Mouse (Mus musculus) embryonic facial prominence, embryonic 11.5 days (tissue): ENCODE data around the gene Ehf. TPM values are rescaled to one million over a fixed set of nuclear protein-coding genes. Genes with fewer than 3 reads are reported as not detected.
A peak's percentile ranks its signal among the peaks of the same experiment; 100 is the strongest.

Source experiments
- ATAC-seq: fragments of 200-750 bp; cut with Nextera tagmentation; replicated peaks from 2 replicates; pipeline ENCODE4 v1.8.0; 2017; ENCODE audit warnings: low read depth; ENCODE audit not compliant: insufficient number of reproducible peaks, low FRiP score, low TSS enrichment
- DNase-seq: peaks from one replicate; pipeline ENCODE4 v3.0.0-alpha.2; 2015; ENCODE audit warnings: low spot score
- H3K27ac ChIP-seq: fragments of 300-500 bp; sonication (generic); replicated peaks from 2 replicates; pipeline ENCODE4 v1.5.1; 2014; ENCODE audit warnings: mild to moderate bottlenecking, low read depth, low read length, control low read depth
- H3K27me3 ChIP-seq: fragments of 300-500 bp; sonication (generic); 2 replicates; pipeline ENCODE4 v1.6.1; 2014; ENCODE audit warnings: mild to moderate bottlenecking, low read length, moderate library complexity, mixed read lengths; ENCODE audit not compliant: control insufficient read depth, insufficient read depth
- H3K36me3 ChIP-seq: fragments of 300-500 bp; sonication (generic); replicated peaks from 2 replicates; pipeline ENCODE4 v1.6.1; 2014; ENCODE audit warnings: low read depth, mild to moderate bottlenecking, low read length, moderate library complexity, mixed read lengths; ENCODE audit not compliant: control insufficient read depth, insufficient read depth
- H3K4me1 ChIP-seq: fragments of 300-500 bp; sonication (generic); 2 replicates; pipeline ENCODE4 v1.6.1; 2014; ENCODE audit warnings: low read length, mixed read lengths; ENCODE audit not compliant: control insufficient read depth, insufficient read depth
- H3K4me2 ChIP-seq: fragments of 300-500 bp; sonication (generic); 2 replicates; pipeline ENCODE4 v1.6.1; 2014; ENCODE audit warnings: low read depth, mild to moderate bottlenecking, control low read depth, low read length, moderate library complexity
- H3K4me3 ChIP-seq: fragments of 300-500 bp; sonication (generic); 2 replicates; pipeline ENCODE4 v1.5.1; 2014; ENCODE audit warnings: low read depth, low read length, control low read depth
- H3K9ac ChIP-seq: fragments of 300-500 bp; sonication (generic); replicated peaks from 2 replicates; pipeline ENCODE4 v1.6.1; 2014; ENCODE audit warnings: mild to moderate bottlenecking, control low read depth, low read length
- H3K9me3 ChIP-seq: fragments of 300-500 bp; sonication (generic); replicated peaks from 2 replicates; pipeline ENCODE4 v1.6.1; 2016; ENCODE audit warnings: mild to moderate bottlenecking, low read length, inconsistent platforms, mixed read lengths; ENCODE audit not compliant: control insufficient read depth
- WGBS: fragments of 180-500 bp; shearing (Covaris S2); extraction: QIAGEN DNeasy Blood & Tissue Kit; methylation state at CpG from one replicate; pipeline ENCODE4 v1.1.7; 2014; 5-methylcytosine and 5-hydroxymethylcytosine counted together
- polyA plus RNA-seq: library from polyadenylated mRNA; unstranded; fragments of >200 nt; fragmentation: Nextera tagmentation; extraction: Ambion mirVana; gene quantifications from 2 replicates; pipeline ENCODE4 v1.2.1, GENCODE M21; 2014

Ehf gene
- polyA plus RNA-seq: 0.28 TPM in 2 replicates

GRCm38 (mm10) chr2:103303132-103303531, at the start of gene Ehf:
Ehf (minus strand) TSS chr2:103303278.
- Histone ChIP-seq H3K9me3 (no peaks in the 10 kb centered on the region), H3K27ac (no peak within 1 kb of the TSS), H3K36me3 (no peaks in the 10 kb centered on the region), H3K4me1 (no peaks in the 10 kb centered on the region), H3K27me3 (no peaks in the 10 kb centered on the region), H3K9ac (no peak within 1 kb of the TSS), H3K4me2 (no peak within 1 kb of the TSS), H3K4me3 (no peak within 1 kb of the TSS)
- no peak for DNase-seq
- 58% methylated on average over 9 of the region's 9 CpGs for WGBS
- no peak for ATAC-seq

GRCm38 (mm10) chr2:103347417-103347891, 44.4 kb upstream of the Ehf start:
- Histone ChIP-seq H3K4me2 (no peak overlapping the region), H3K36me3 (no peaks in the 10 kb centered on the region), H3K9ac (no peak overlapping the region), H3K4me1 (no peaks in the 10 kb centered on the region; the same call in 1 of the 2 replicates), H3K27ac (no peak overlapping the region), H3K27me3 (no peaks in the 10 kb centered on the region), H3K4me3 (no peak overlapping the region), H3K9me3 (no peaks in the 10 kb centered on the region)
- 19% methylated on average over 5 of the region's 5 CpGs for WGBS
- ATAC-seq (no peak), DNase-seq (peak; percentile 80)

- 69% methylated on average over 3 of the region's 3 CpGs for WGBS
- H3K27me3 ChIP-seq: no peaks in the 10 kb centered on the region
- ATAC-seq: no peak
Measured at GRCm38 (mm10) chr2:103346751-103347289, 43.7 kb upstream of the Ehf start.

GRCm38 (mm10) chr2:103343611-103344010, 40.5 kb upstream of the Ehf start:
- no peaks in the 10 kb centered on the region for H3K36me3 ChIP-seq
- DNase-seq (no peak), ATAC-seq (no peak)
- H3K27ac ChIP-seq: no peak overlapping the region
- H3K9ac ChIP-seq: no peak overlapping the region
- no peaks in the 10 kb centered on the region for H3K9me3 ChIP-seq
- no peaks in the 10 kb centered on the region; the same call in 1 of the 2 replicates for H3K4me1 ChIP-seq
- 82% methylated on average over 7 of the region's 7 CpGs for WGBS
- no peak overlapping the region for H3K4me3 ChIP-seq
- no peaks in the 10 kb centered on the region for H3K27me3 ChIP-seq
- H3K4me2 ChIP-seq: no peak overlapping the region

More at GRCm38 (mm10) chr2:103346751-103347289, 43.7 kb upstream of the Ehf start:
- Histone ChIP-seq H3K9ac (no peak overlapping the region), H3K36me3 (no peaks in the 10 kb centered on the region), H3K9me3 (no peaks in the 10 kb centered on the region), H3K4me1 (no peaks in the 10 kb centered on the region; the same call in 1 of the 2 replicates), H3K4me3 (no peak overlapping the region), H3K27ac (no peak overlapping the region), H3K4me2 (no peak overlapping the region)
- DNase-seq: no peak

GRCm38 (mm10) chr2:103342123-103342522, 39.0 kb upstream of the Ehf start:
- no peaks in the 10 kb centered on the region for H3K4me1 ChIP-seq
- no peak overlapping the region for H3K27ac ChIP-seq
- no peak overlapping the region for H3K4me2 ChIP-seq
- H3K27me3 ChIP-seq: no peaks in the 10 kb centered on the region
- H3K36me3 ChIP-seq: no peaks in the 10 kb centered on the region
- 84% methylated on average over 1 of the region's 1 CpGs for WGBS
- H3K4me3 ChIP-seq: no peak overlapping the region
- no peak overlapping the region for H3K9ac ChIP-seq
- no peak for ATAC-seq
- H3K9me3 ChIP-seq: no peaks in the 10 kb centered on the region
- no peak for DNase-seq

- Histone ChIP-seq H3K4me1 (no peaks in the 10 kb centered on the region), H3K9ac (no peak overlapping the region), H3K4me2 (no peak overlapping the region), H3K27ac (no peak overlapping the region), H3K4me3 (no peak overlapping the region), H3K9me3 (no peaks in the 10 kb centered on the region), H3K36me3 (no peaks in the 10 kb centered on the region), H3K27me3 (no peaks in the 10 kb centered on the region)
- no peak for DNase-seq
- ATAC-seq: no peak
- WGBS: 90% methylated on average over 1 of the region's 1 CpGs
Measured at GRCm38 (mm10) chr2:103341375-103341971, 38.4 kb upstream of the Ehf start.

- DNase-seq (no peak), ATAC-seq (no peak)
- 78% methylated on average over 6 of the region's 6 CpGs for WGBS
- Histone ChIP-seq H3K4me3 (no peak overlapping the region), H3K9me3 (no peaks in the 10 kb centered on the region), H3K9ac (no peak overlapping the region), H3K4me2 (no peak overlapping the region), H3K27ac (no peak overlapping the region), H3K4me1 (no peaks in the 10 kb centered on the region), H3K36me3 (no peaks in the 10 kb centered on the region), H3K27me3 (no peaks in the 10 kb centered on the region)
Measured at GRCm38 (mm10) chr2:103338706-103339105, 35.6 kb upstream of the Ehf start.

GRCm38 (mm10) chr2:103337370-103337769, 34.3 kb upstream of the Ehf start:
- ATAC-seq (no peak), DNase-seq (no peak)
- H3K36me3 ChIP-seq: no peaks in the 10 kb centered on the region
- H3K4me1 ChIP-seq: no peaks in the 10 kb centered on the region
- no peak overlapping the region for H3K4me2 ChIP-seq
- H3K4me3 ChIP-seq: no peak overlapping the region
- no peaks in the 10 kb centered on the region for H3K27me3 ChIP-seq
- 77% methylated on average over 3 of the region's 3 CpGs for WGBS
- H3K9ac ChIP-seq: no peak overlapping the region
- H3K9me3 ChIP-seq: no peaks in the 10 kb centered on the region
- no peak overlapping the region for H3K27ac ChIP-seq
